Mouse (Mus musculus) neural tube, embryonic 11.5 days (tissue): ENCODE measurements around the gene Krt39. TPM values are rescaled to one million over a fixed set of nuclear protein-coding genes. Genes with fewer than 3 reads are reported as not detected.

Experiments
- polyA plus RNA-seq: library from polyadenylated mRNA; unstranded; fragments of >200 nt; fragmentation: Nextera tagmentation; extraction: Ambion mirVana; gene quantifications from 2 replicates; pipeline ENCODE4 v1.2.1, GENCODE M21; 2014

Krt39 gene
- polyA plus RNA-seq, 1 experiment from 2014 or later = not detected

Other genes starting within 250 kb of the Krt39 start
- gene Krt24, start 236.1 kb downstream of the Krt39 start, polyA plus RNA-seq = not detected in 2 replicates
- gene Krt25, start 198.4 kb downstream of the Krt39 start, polyA plus RNA-seq = 0.12 and 0.23 TPM in 2 replicates
- gene Krt26, start 183.4 kb downstream of the Krt39 start, polyA plus RNA-seq = 0.12 TPM in 1 of 2 replicates, not detected in the other
- gene Krt27, start 170.2 kb downstream of the Krt39 start, polyA plus RNA-seq = not detected in 2 replicates
- gene Krt28, start 146.4 kb downstream of the Krt39 start, polyA plus RNA-seq = 0.15 and 0.19 TPM in 2 replicates
- 22.4 and 23.5 TPM in 2 replicates for gene Krt10, start 132.0 kb downstream of the Krt39 start, polyA plus RNA-seq
- not detected in 2 replicates for gene Krt12, start 99.1 kb downstream of the Krt39 start, polyA plus RNA-seq
- gene Krt20, start 83.2 kb downstream of the Krt39 start, polyA plus RNA-seq = 0.19 and 0.28 TPM in 2 replicates
- not detected in 2 replicates for gene Krt23, start 28.2 kb downstream of the Krt39 start, polyA plus RNA-seq
- gene Krt40, start 21.8 kb upstream of the Krt39 start, polyA plus RNA-seq = not detected in 2 replicates
- not detected in 2 replicates for gene Krtap3-3, start 29.5 kb upstream of the Krt39 start, polyA plus RNA-seq
- not detected in 2 replicates for gene Krtap3-2, start 35.5 kb upstream of the Krt39 start, polyA plus RNA-seq
- gene Gm11939, start 38.1 kb upstream of the Krt39 start, polyA plus RNA-seq = not detected in 2 replicates
- not detected in 2 replicates for gene Krtap3-1, start 45.3 kb upstream of the Krt39 start, polyA plus RNA-seq
- gene Krtap1-5, start 59.7 kb upstream of the Krt39 start, polyA plus RNA-seq = not detected in 2 replicates
- gene Krtap1-4, start 62.3 kb upstream of the Krt39 start, polyA plus RNA-seq = not detected in 2 replicates
- gene Krtap1-3, start 70.0 kb upstream of the Krt39 start, polyA plus RNA-seq = not detected in 2 replicates
- not detected in 2 replicates for gene Krtap9-3, start 76.8 kb upstream of the Krt39 start, polyA plus RNA-seq
- not detected in 2 replicates for gene Gm11938, start 82.0 kb upstream of the Krt39 start, polyA plus RNA-seq
- not detected in 2 replicates for gene Gm11937, start 88.9 kb upstream of the Krt39 start, polyA plus RNA-seq
- gene Krtap2-4, start 93.5 kb upstream of the Krt39 start, polyA plus RNA-seq = not detected in 2 replicates
- gene Gm11562, start 99.1 kb upstream of the Krt39 start, polyA plus RNA-seq = not detected in 2 replicates
- gene Krtap4-1, start 106.9 kb upstream of the Krt39 start, polyA plus RNA-seq = not detected in 2 replicates
- gene Krtap4-2, start 113.7 kb upstream of the Krt39 start, polyA plus RNA-seq = not detected in 2 replicates
- not detected in 2 replicates for gene Krtap4-7, start 122.8 kb upstream of the Krt39 start, polyA plus RNA-seq
- gene Gm11555, start 128.9 kb upstream of the Krt39 start, polyA plus RNA-seq = not detected in 2 replicates
- gene Gm11563, start 137.6 kb upstream of the Krt39 start, polyA plus RNA-seq = not detected in 2 replicates
- gene Krtap4-6, start 144.6 kb upstream of the Krt39 start, polyA plus RNA-seq = not detected in 2 replicates
- gene Gm14190, start 169.4 kb upstream of the Krt39 start, polyA plus RNA-seq = not detected in 2 replicates
- not detected in 2 replicates for gene Gm14180, start 213.0 kb upstream of the Krt39 start, polyA plus RNA-seq